Mouse (Mus musculus): Measurements from ENCODE around the gene Kiss1.

- TF ChIP-seq MAX (IDR thresholded peaks at IDR 0.05) = no peak
- no peak for TF ChIP-seq CTCF (IDR thresholded peaks at IDR 0.05; ENCODE audit: control insufficient read depth, insufficient read depth, insufficient read length)
- TF ChIP-seq CEBPB (IDR thresholded peaks at IDR 0.05; ENCODE audit: low read depth) = no peak
- TF ChIP-seq MYOG (IDR thresholded peaks at IDR 0.05; ENCODE audit: control insufficient read depth, extremely low read depth, insufficient read length) = no peak
Measured at GRCm38 (mm10) chr1:133321267-133321925, at the start of gene Kiss1.

Measured in C2C12 (cell line).